Mouse (Mus musculus): ENCODE data around the gene Alg9. TPM values are rescaled to one million over a fixed set of nuclear protein-coding genes. Genes with fewer than 3 reads are reported as not detected.

Alg9 gene
- total RNA-seq (2015) (23.2 and 30.8 TPM in 2 replicates), total RNA-seq (2017) (21.4 and 24.7 TPM in 2 replicates)

DNA sequence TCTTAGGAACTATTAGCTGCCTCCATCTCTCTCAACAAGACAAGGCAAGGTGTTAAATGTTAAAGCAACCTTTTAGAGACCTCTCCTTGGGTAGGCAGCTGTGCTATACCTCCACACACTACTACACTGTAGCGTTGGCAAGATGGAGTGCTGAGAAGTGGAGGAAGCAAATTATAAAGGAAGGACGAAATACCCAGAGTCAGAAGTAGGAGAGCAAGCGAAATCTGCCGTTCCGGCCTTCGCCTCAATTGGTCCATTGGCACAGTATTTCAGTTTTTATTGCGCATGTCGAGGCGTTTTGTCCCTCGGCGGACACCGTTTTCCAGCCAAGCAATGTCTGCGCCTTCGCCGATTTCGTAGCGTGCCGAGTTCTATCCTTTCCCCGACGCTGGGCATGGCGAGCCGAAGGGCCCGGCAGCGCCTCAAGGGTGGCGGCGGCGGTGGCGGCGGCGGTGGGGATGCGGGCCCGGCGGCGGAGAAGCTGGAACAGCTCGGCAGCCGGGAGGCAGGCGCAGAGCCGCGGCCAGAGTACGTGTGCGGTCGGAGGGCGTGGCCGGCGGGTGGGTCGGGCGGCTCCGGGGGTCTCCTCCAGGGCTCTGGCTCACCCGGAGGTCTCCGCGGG, at the start of gene Alg9, which contains the start of gene 1110032A03Rik:
TSS of gene Alg9 (plus strand) at position 29 of the 622 bp plus-strand sequence.
TSS of gene 1110032A03Rik (minus strand) at position 530 of the 622 bp plus-strand sequence.
- ATAC-seq (replicated peaks; ENCODE audit: poor library complexity) = peak; percentile 82

GRCm38 (mm10) chr9:50725921-50726590, 48.8 kb upstream of the Alg9 start:
- ATAC-seq (replicated peaks; ENCODE audit: poor library complexity) = no peak

DNA sequence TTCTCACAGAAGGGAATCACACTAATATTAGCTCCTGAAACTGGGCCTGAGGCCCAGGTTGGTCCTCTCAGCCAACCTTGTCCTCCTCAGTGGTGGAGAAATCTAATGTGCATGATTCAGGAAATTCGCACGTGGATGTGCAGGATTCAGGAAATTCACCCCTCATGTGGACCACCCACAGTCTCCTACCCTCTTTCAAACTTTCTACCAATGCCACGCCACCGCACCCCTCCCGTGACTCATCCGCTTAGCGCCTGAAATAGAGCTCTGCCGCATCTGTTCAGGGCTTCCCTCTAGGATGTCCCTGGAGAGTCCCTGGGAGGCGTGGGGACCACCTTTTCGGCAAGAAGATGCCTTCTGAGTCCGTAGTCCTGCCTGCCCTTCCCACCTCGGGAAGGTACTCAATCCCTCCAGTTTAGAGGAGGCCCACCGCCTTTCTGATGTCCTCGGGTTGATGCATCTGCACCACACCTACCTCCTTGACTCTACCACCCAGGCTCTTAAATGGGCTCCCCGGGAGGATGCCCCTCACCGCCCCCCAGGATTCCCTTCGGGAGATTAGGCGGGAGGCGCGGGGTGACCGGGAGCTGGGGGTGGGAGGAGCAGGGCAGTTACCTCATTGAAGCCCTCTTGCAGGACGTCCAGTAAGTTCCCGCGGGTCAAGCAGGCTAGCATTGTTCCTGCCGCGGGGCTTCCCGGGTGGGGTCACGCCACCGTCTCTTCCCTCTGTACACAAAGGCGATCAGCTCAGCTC, 47.5 kb upstream of the Alg9 start:
- ATAC-seq (replicated peaks; ENCODE audit: poor library complexity) = no peak

DNA sequence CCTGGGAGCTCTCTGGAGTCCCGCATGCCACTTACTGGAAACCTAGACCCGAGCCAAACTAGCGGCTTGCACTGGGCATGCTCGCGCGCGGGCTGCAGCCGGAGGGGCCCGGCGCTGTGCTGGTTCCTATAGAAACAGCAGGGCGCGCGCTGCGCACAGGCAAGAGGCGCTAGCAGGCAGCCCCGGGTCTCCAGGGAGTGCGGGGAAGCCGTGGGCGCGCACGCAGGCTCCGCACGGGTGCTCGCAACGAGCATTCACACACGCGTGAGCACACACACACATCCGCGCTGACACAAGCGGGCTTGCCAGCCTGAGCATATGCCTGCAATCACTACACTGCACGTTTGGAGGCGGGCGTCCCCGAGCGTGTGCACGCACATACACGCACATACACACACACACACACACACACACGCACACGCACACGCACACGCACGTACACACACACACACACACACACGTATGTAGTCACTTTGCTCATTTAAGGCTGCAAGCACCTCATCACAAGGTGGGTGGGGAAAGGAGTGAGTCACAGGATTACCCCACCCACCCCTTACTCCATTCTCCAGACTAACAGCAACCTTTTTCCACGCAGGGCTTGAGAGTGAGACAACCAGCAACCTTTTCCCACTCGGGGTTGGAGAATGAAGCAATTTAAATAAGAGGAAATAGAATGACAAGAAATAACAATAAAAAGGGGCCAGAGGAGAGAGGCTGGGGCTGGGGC, 46.7 kb upstream of the Alg9 start:
- ATAC-seq (replicated peaks; ENCODE audit: poor library complexity) = peak; percentile 67

DNA sequence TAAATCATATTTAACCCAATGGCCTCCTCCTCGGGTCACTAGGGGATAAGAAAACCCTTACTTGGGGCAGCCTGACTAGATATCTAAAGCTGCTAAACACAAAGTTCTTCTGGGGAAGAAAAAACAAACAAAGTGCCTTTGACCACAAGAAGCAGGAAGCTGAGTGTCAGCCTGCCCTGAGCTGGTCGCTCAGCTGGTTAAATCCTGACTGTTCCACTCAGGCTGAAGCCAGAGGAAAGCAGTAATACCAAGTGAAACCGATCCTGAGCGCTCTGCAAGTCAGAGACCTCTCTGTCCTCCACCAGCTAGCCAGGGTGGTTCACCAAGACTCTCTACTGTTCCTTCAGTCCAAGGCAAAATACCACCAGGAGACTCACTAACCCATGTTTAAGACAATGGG, 45.2 kb upstream of the Alg9 start:
- 0 out of 2 replicates have a peak, but pooled peaks have one; percentile 29 for ATAC-seq (replicated peaks; ENCODE audit: poor library complexity)

GRCm38 (mm10) chr9:50732560-50732959, 42.3 kb upstream of the Alg9 start:
- ATAC-seq (replicated peaks; ENCODE audit: poor library complexity) = no peak

- peak; percentile 46; the same call in 1 of the 2 replicates for ATAC-seq (replicated peaks; ENCODE audit: poor library complexity)
Observed at GRCm38 (mm10) chr9:50734989-50735388, 39.8 kb upstream of the Alg9 start.

GRCm38 (mm10) chr9:50738914-50739870, 35.6 kb upstream of the Alg9 start, which contains the start of gene Dixdc1:
Gene Dixdc1, minus strand, starts transcription at chr9:50739517.
- peak; percentile 99 for ATAC-seq (replicated peaks; ENCODE audit: poor library complexity)

- ATAC-seq (replicated peaks; ENCODE audit: poor library complexity) = no peak
Observed at GRCm38 (mm10) chr9:50740867-50741784, 33.7 kb upstream of the Alg9 start.

- ATAC-seq (replicated peaks; ENCODE audit: poor library complexity) = no peak
Observed at GRCm38 (mm10) chr9:50742261-50742660, 32.6 kb upstream of the Alg9 start.

DNA sequence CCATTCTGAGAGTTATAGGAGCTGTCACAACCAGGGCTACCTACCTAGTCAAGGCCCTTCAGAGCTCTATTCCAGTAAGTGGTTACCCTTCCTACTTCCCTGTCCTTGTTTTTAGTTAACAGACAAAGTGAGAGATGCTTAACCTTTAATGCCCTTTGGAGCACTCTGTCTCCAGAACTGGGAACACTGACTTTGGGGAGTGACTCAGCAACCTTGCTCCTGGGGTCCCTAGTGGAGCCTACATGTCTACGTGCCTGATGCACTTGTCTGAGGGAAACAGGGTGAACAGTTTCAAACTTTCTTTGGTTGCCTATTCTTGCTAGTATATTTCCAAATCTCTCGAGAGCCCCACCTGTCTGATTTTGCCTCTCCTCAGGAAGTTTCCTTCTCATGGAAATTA, 32.1 kb upstream of the Alg9 start:
- ATAC-seq (replicated peaks; ENCODE audit: poor library complexity) = no peak

DNA sequence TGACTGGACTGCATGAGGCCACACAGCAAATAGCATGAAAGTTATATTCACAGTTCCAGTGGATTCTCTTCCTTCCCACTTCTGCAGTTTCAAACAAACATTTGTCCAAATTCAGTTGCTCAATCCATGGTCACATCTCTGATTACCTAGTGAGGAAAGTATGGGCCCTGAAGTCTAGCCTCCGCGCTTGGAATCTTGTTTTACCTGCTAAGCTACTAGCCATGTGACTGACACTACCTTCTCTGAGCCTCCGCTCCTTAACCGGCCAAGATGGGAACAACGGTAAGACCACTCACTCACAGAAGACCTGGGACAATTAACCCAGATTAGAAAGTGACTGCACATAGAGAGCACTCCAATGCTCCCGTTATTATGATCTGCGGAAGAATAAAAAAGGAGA, 29.0 kb upstream of the Alg9 start:
- no peak for ATAC-seq (replicated peaks; ENCODE audit: poor library complexity)

DNA sequence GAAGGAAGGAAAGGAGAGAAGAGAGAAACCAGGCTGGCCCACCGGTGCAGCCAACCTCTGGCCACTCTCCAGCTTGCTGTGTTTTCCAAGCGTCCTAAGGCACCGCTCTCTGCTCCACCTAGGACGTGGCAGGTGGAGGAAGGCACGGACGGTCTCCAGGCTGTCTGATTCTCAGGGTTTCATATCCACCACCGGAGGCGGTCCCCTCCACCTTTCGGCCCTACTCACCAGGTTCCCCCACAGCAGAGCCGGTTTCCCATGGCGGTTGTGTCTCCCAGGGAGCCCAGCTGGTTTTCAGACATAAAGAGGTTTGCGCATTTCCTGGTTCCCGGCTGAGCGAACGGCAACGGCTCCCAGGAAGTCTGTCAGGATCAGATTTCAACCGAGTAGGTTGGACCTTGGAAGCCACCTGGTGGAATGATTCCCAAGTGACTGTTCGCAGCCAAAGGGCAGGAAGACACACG, 28.6 kb upstream of the Alg9 start, which contains the start of gene 2310030G06Rik:
TSS of gene 2310030G06Rik (minus strand) at position 323 of the 464 bp plus-strand sequence.
- peak; percentile 29; the same call in 1 of the 2 replicates for ATAC-seq (replicated peaks; ENCODE audit: poor library complexity)

DNA sequence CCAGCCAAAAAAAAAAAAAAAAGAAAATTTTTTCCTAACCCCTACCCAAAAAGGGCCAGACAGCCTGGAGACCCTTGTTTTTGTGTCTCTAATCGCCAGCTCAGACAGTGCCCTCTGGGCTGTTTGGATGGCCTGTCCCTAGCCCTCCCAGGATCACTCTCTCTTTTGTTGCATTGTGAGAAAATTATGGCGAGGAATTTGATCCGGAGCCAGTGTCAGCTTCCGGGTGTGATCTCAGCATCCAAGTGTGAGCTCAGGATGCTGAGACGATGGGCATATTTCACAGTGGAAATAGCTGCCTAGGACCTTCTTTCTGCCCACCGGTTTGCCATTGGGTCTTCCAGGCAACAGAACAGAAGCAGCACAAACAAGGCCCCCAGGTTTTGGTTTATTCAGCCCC, 24.1 kb upstream of the Alg9 start:
- no peak for ATAC-seq (replicated peaks; ENCODE audit: poor library complexity)

- no peak for ATAC-seq (replicated peaks; ENCODE audit: poor library complexity)
Observed at GRCm38 (mm10) chr9:50751323-50751722, 23.5 kb upstream of the Alg9 start, which contains the start of gene Cryab. Gene Cryab, plus strand, starts transcription at chr9:50751325.

DNA sequence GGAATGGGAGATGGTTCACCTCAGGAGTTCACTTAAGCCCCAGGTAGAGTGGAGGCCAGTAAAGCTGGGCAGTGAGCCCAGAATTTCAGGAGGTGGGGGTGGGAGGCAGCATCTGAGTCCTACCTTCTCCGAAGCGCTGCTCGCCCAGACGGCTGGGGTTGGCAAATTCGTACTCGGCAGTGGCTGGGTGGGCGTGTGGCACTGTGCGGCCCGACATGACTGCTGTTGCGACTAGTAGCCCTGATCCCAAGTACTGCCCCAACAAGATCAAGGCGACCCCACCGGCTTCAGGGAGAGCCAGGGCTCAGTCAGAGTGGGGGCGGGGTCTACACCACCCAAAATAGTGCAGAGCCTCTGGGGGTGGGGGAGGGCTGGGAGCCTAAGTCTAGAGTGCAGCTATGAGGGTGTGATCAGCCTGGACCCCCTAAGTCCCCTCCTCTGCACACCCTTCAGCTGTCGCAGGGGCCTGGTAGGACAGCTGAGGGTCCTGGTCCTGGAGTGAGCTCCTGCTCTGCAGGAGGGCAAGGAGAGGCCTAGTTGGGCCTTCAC, 22.7 kb upstream of the Alg9 start, which contains the start of gene Hspb2:
TSS of gene Hspb2 (minus strand) at position 301 of the 549 bp plus-strand sequence.
- no peak for ATAC-seq (replicated peaks; ENCODE audit: poor library complexity)

GRCm38 (mm10) chr9:50752784-50753615, 21.8 kb upstream of the Alg9 start:
- no peak for ATAC-seq (replicated peaks; ENCODE audit: poor library complexity)
